Mouse (Mus musculus) kidney, adult 2 months (tissue): Measurements from ENCODE around the gene Gm5136.

Source experiments
- CTCF ChIP-seq: fragments of 200-500 bp; conservative IDR thresholded peaks from 2 replicates; pipeline ENCODE4 v1.5.1; 2011; ENCODE audit warnings: low read depth, mild to moderate bottlenecking, control low read depth, low read length, moderate library complexity, mixed read lengths; ENCODE audit not compliant: insufficient read depth, insufficient read length
- POLR2A ChIP-seq: fragments of 200-500 bp; IDR thresholded peaks from one replicate; pipeline ENCODE4 v1.6.1; 2011; ENCODE audit warnings: low read depth, low read length, control low read depth

GRCm38 (mm10) chr10:108679675-108680390, 20.1 kb downstream of the Gm5136 start:
- TF ChIP-seq POLR2A (no peak), CTCF (no peak)
